Mouse (Mus musculus) embryonic facial prominence, embryonic 11.5 days (tissue): Measurements from ENCODE around the gene Ankle1. TPM values are rescaled to one million over a fixed set of nuclear protein-coding genes. Genes with fewer than 3 reads are reported as not detected.

ENCODE experiments used
- ATAC-seq: fragments of 200-750 bp; cut with Nextera tagmentation; replicated peaks from 2 replicates; pipeline ENCODE4 v1.8.0; 2017; ENCODE audit warnings: low read depth; ENCODE audit not compliant: insufficient number of reproducible peaks, low FRiP score, low TSS enrichment
- DNase-seq: peaks from one replicate; pipeline ENCODE4 v3.0.0-alpha.2; 2015; ENCODE audit warnings: low spot score
- H3K27ac ChIP-seq: fragments of 300-500 bp; sonication (generic); replicated peaks from 2 replicates; pipeline ENCODE4 v1.5.1; 2014; ENCODE audit warnings: mild to moderate bottlenecking, low read depth, low read length, control low read depth
- H3K27me3 ChIP-seq: fragments of 300-500 bp; sonication (generic); 2 replicates; pipeline ENCODE4 v1.6.1; 2014; ENCODE audit warnings: mild to moderate bottlenecking, low read length, moderate library complexity, mixed read lengths; ENCODE audit not compliant: control insufficient read depth, insufficient read depth
- H3K36me3 ChIP-seq: fragments of 300-500 bp; sonication (generic); replicated peaks from 2 replicates; pipeline ENCODE4 v1.6.1; 2014; ENCODE audit warnings: low read depth, mild to moderate bottlenecking, low read length, moderate library complexity, mixed read lengths; ENCODE audit not compliant: control insufficient read depth, insufficient read depth
- H3K4me1 ChIP-seq: fragments of 300-500 bp; sonication (generic); 2 replicates; pipeline ENCODE4 v1.6.1; 2014; ENCODE audit warnings: low read length, mixed read lengths; ENCODE audit not compliant: control insufficient read depth, insufficient read depth
- H3K4me2 ChIP-seq: fragments of 300-500 bp; sonication (generic); 2 replicates; pipeline ENCODE4 v1.6.1; 2014; ENCODE audit warnings: low read depth, mild to moderate bottlenecking, control low read depth, low read length, moderate library complexity
- H3K4me3 ChIP-seq: fragments of 300-500 bp; sonication (generic); 2 replicates; pipeline ENCODE4 v1.5.1; 2014; ENCODE audit warnings: low read depth, low read length, control low read depth
- H3K9ac ChIP-seq: fragments of 300-500 bp; sonication (generic); replicated peaks from 2 replicates; pipeline ENCODE4 v1.6.1; 2014; ENCODE audit warnings: mild to moderate bottlenecking, control low read depth, low read length
- H3K9me3 ChIP-seq: fragments of 300-500 bp; sonication (generic); replicated peaks from 2 replicates; pipeline ENCODE4 v1.6.1; 2016; ENCODE audit warnings: mild to moderate bottlenecking, low read length, inconsistent platforms, mixed read lengths; ENCODE audit not compliant: control insufficient read depth
- WGBS: fragments of 180-500 bp; shearing (Covaris S2); extraction: QIAGEN DNeasy Blood & Tissue Kit; methylation state at CpG from one replicate; pipeline ENCODE4 v1.1.7; 2014; 5-methylcytosine and 5-hydroxymethylcytosine counted together
- polyA plus RNA-seq: library from polyadenylated mRNA; unstranded; fragments of >200 nt; fragmentation: Nextera tagmentation; extraction: Ambion mirVana; gene quantifications from 2 replicates; pipeline ENCODE4 v1.2.1, GENCODE M21; 2014

Ankle1 gene
- polyA plus RNA-seq, 1 experiment from 2014 or later: 9.0 TPM

- WGBS: 79% methylated on average over 7 of the region's 7 CpGs
- H3K27me3 ChIP-seq: no peaks in the 10 kb centered on the region
Measured at GRCm38 (mm10) chr8:71445096-71445495, 39.3 kb downstream of the Ankle1 start.

GRCm38 (mm10) chr8:71451337-71451736 lies 45.5 kb downstream of the Ankle1 start:
- DNase-seq: no peak
- H3K4me3 ChIP-seq: no peak overlapping the region

More at GRCm38 (mm10) chr8:71445096-71445495, 39.3 kb downstream of the Ankle1 start:
- Histone ChIP-seq H3K36me3 (no peaks in the 10 kb centered on the region), H3K9me3 (no peaks in the 10 kb centered on the region), H3K4me1 (no peaks in the 10 kb centered on the region), H3K27ac (no peak overlapping the region), H3K4me2 (no peak overlapping the region), H3K9ac (no peak overlapping the region), H3K4me3 (no peak overlapping the region)
- DNase-seq: no peak
- ATAC-seq: no peak

DNA sequence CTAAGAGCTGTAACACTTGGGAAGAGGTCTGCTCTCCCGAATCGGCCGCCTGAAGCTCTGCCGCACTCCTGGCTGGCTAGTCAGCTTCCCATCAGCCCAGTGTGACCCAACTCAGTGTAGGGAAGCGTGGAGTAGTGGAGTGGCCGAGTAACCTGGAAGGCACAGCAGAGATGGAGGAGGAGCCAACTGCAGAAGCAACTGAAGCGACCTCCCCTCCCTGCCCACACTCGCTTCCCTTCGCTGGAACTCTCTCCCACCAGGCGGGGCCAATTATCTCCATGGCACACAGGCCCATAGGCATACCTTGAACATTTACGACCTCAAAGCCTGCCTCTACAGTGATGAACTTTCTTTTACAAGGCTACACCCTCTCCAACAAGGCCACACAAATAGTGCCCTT lies 46.0 kb downstream of the Ankle1 start:
- Histone ChIP-seq H3K27ac (no peak overlapping the region), H3K4me1 (no peaks in the 10 kb centered on the region), H3K4me3 (no peak overlapping the region), H3K4me2 (no peak overlapping the region), H3K9me3 (no peaks in the 10 kb centered on the region), H3K9ac (no peak overlapping the region), H3K27me3 (no peaks in the 10 kb centered on the region), H3K36me3 (no peaks in the 10 kb centered on the region)
- DNase-seq (no peak), ATAC-seq (no peak)
- 52% methylated on average over 11 of the region's 11 CpGs for WGBS

More at GRCm38 (mm10) chr8:71451337-71451736, 45.5 kb downstream of the Ankle1 start:
- H3K27me3 ChIP-seq: no peaks in the 10 kb centered on the region
- H3K27ac ChIP-seq: no peak overlapping the region
- no peaks in the 10 kb centered on the region for H3K36me3 ChIP-seq
- H3K9ac ChIP-seq: no peak overlapping the region
- no peaks in the 10 kb centered on the region for H3K9me3 ChIP-seq
- H3K4me1 ChIP-seq: no peaks in the 10 kb centered on the region
- 62% methylated on average over 4 of the region's 4 CpGs for WGBS
- no peak for ATAC-seq
- no peak overlapping the region for H3K4me2 ChIP-seq

DNA sequence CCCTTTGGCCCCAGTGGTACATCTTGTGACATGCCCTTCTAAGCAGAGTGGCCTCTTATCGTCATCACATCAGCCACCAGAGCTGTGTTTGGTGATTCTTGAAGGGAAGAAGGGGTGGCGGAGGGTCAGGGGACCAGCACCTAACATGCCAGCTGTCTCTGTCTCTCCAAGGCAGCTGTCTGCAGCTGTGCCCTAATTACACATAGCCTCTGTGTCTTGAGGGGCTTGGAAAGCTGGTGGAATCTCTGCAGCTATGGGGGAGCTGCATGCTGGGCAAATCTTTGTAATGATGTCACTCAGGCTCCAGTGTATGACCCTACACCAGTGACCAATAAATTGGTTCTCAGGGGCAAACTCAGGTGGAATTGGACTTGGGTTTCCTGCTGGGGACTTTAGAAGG lies 46.9 kb downstream of the Ankle1 start:
- Histone ChIP-seq H3K36me3 (no peaks in the 10 kb centered on the region), H3K9me3 (no peaks in the 10 kb centered on the region), H3K9ac (no peak overlapping the region), H3K4me3 (no peak overlapping the region), H3K27me3 (no peaks in the 10 kb centered on the region), H3K4me2 (no peak overlapping the region), H3K4me1 (no peaks in the 10 kb centered on the region), H3K27ac (no peak overlapping the region)
- 76% methylated on average over 2 of the region's 2 CpGs for WGBS
- DNase-seq (no peak), ATAC-seq (no peak)

DNA sequence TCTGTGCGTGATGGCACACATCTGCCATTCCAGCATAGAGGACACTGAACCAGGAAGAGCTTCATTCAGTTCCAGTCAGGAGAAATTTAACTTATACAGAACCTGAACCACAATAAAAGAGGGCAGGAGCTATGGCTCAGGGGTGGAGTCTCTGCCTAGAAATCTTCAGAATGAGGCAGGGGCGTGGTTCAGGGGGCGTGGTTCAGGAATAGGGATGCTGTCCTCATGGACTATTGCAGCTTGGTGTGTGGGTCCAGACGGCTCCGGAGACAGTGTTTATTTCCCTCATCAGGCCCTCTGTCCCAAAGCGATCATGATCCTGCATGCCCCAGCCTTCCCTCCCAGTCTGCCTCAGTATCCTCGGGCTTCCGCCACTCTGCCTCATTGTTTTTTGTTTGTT lies 48.9 kb downstream of the Ankle1 start:
- H3K27me3 ChIP-seq: no peaks in the 10 kb centered on the region
- DNase-seq (no peak), ATAC-seq (no peak)
- no peaks in the 10 kb centered on the region for H3K36me3 ChIP-seq
- H3K4me2 ChIP-seq: no peak overlapping the region
- 75% methylated on average over 8 of the region's 8 CpGs for WGBS
- no peaks in the 10 kb centered on the region for H3K9me3 ChIP-seq
- H3K9ac ChIP-seq: no peak overlapping the region
- H3K27ac ChIP-seq: no peak overlapping the region
- no peak overlapping the region for H3K4me3 ChIP-seq
- no peaks in the 10 kb centered on the region for H3K4me1 ChIP-seq

DNA sequence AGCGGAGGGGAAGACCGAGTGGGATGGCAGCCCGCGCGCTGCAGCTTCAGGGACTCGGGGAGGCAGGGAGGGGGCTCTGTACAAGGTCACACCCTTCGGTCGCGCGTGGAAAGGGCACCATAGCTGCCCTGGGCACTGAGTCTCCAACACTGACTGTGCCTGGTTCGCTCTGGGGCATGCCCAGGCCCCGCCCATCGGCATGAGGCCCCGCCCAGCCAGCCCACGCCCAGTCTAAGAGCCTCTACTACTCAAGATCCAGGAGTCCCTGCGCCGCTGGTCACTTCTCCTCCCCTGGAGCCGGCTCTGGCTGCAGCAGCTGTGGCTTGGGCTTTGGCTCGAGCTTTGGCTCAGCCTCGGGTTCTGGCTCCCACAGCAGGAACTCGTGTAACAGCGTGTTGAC lies 51.1 kb downstream of the Ankle1 start:
- WGBS: 40% methylated on average over 22 of the region's 22 CpGs
- H3K4me1 ChIP-seq: no peaks in the 10 kb centered on the region
- no peak overlapping the region for H3K4me3 ChIP-seq
- H3K27ac ChIP-seq: no peak overlapping the region
- no peak overlapping the region for H3K9ac ChIP-seq
- DNase-seq (no peak), ATAC-seq (no peak)
- H3K9me3 ChIP-seq: no peaks in the 10 kb centered on the region
- H3K27me3 ChIP-seq: no peaks in the 10 kb centered on the region
- H3K4me2 ChIP-seq: no peak overlapping the region
- no peaks in the 10 kb centered on the region; the same call in 1 of the 2 replicates for H3K36me3 ChIP-seq

- Histone ChIP-seq H3K27me3 (no peaks in the 10 kb centered on the region), H3K36me3 (no peaks in the 10 kb centered on the region; the same call in 1 of the 2 replicates), H3K4me2 (no peak overlapping the region), H3K9me3 (no peaks in the 10 kb centered on the region), H3K27ac (no peak overlapping the region), H3K4me3 (no peak overlapping the region), H3K4me1 (peaks cover 2% of the 10 kb centered on the region; the same call in 1 of the 2 replicates), H3K9ac (no peak overlapping the region)
- WGBS: 82% methylated on average over 20 of the region's 20 CpGs
- ATAC-seq (no peak), DNase-seq (no peak)
Measured at GRCm38 (mm10) chr8:71457659-71458270, 52.0 kb downstream of the Ankle1 start.
